Comparison of ENCODE assay signal across 8 mouse cellular contexts in the genomic region with DNA sequence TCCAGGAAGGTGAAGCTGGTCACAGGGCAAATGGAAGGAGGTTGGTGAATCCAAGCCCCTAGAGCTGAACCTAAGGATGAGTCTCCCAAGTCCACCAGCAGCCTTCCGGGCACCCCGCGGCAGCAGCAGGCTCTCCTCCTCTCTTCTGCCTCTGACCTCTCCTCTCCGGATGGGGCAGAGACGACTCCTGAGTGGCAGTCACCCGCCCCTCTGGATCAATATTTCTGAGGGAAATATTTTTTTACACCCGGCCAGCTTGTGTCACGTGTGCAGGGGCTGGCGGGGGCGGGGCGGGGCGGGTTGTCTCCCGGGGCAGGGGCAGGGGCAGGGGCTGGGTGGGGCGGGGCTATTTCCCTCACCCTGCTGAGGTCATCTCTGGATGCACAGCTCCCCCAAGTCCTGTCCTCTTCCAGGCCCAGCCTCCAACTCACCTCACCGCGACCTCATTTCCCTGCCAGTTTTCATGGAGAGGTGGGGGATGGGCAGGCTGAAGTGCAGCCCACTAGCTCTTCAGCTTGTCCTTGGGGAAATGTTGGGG. TPM values are rescaled to one million over a fixed set of nuclear protein-coding genes. Genes with fewer than 3 reads are reported as not detected.
DNase-seq lines count a peak whose midpoint lies in the region; ATAC-seq and TF ChIP-seq lines count a peak whose summit lies in the region.

No protein-coding gene starts in this region.

- H3K27me3 ChIP-seq in embryonic facial prominence, embryonic 13.5 days, result no peaks in the 10 kb centered on the region
- 0 out of 2 replicates have a peak, but pooled peaks cover 4% of the 10 kb centered on the region for H3K27me3 ChIP-seq in heart, postnatal 0 days (ENCODE audit: control insufficient read depth, insufficient read depth, low read length)
- no peaks in the 10 kb centered on the region for H3K27me3 ChIP-seq in midbrain, embryonic 15.5 days (replicated peaks)

- ATAC-seq in embryonic facial prominence, embryonic 13.5 days (ENCODE audit: insufficient number of reproducible peaks, insufficient read depth, low FRiP score, low TSS enrichment, low read depth), result peak; percentile 60
- peak; percentile 81 for ATAC-seq in heart, postnatal 0 days (ENCODE audit: insufficient read depth, low read depth)
- no peak; the same call in 1 of the 2 replicates for ATAC-seq in midbrain, embryonic 15.5 days (replicated peaks)
- no peak for ATAC-seq in megakaryocyte, adult 5-6 weeks (ENCODE audit: poor library complexity, severe bottlenecking)

- DNase-seq in Muller cell, postnatal 12 days (ENCODE audit: inconsistent ontology term), result peak; percentile 51
- DNase-seq in heart, postnatal 0 days (ENCODE audit: low spot score), result peak; percentile 53
- DNase-seq in kidney, postnatal 25 days, result peak; percentile 68 to 72
- DNase-seq in left cerebral cortex, postnatal 25 days (ENCODE audit: low spot score in 2 of 2), result no peak
- DNase-seq in thymus, adult 18-20 months, result no peak

- intact Hi-C loops in left cerebral cortex, postnatal 25 days (cut with DNase I), result no loop called here

- no peaks in the 10 kb centered on the region for H3K36me3 ChIP-seq in embryonic facial prominence, embryonic 13.5 days
- no peaks in the 10 kb centered on the region for H3K36me3 ChIP-seq in heart, postnatal 0 days (replicated peaks; ENCODE audit: control insufficient read depth, insufficient read depth, low read length)
- no peaks in the 10 kb centered on the region for H3K36me3 ChIP-seq in midbrain, embryonic 15.5 days (replicated peaks)

- H3K4me1 ChIP-seq in embryonic facial prominence, embryonic 13.5 days, result peaks cover 7% of the 10 kb centered on the region; the same call in 1 of the 2 replicates
- H3K4me1 ChIP-seq in heart, postnatal 0 days (ENCODE audit: control insufficient read depth, insufficient read depth), result no peaks in the 10 kb centered on the region
- H3K4me1 ChIP-seq in midbrain, embryonic 15.5 days, result peaks cover 13% of the 10 kb centered on the region

- no peak for TF ChIP-seq EP300 in heart, postnatal 0 days (IDR thresholded peaks at IDR 0.05; ENCODE audit: low read depth)

- peak overlapping the region; percentile 56 for H3K4me2 ChIP-seq in embryonic facial prominence, embryonic 13.5 days
- peak overlapping the region; percentile 53 for H3K4me2 ChIP-seq in heart, postnatal 0 days (ENCODE audit: low read depth, low read length)
- H3K4me2 ChIP-seq in midbrain, embryonic 15.5 days, result peak overlapping the region; percentile 35

- peak overlapping the region; percentile 28 for H3K4me3 ChIP-seq in embryonic facial prominence, embryonic 13.5 days
- peak overlapping the region; percentile 18; the same call in 1 of the 2 replicates for H3K4me3 ChIP-seq in heart, postnatal 0 days (ENCODE audit: low read depth, low read length)
- no peak overlapping the region for H3K4me3 ChIP-seq in midbrain, embryonic 15.5 days

- H3K9ac ChIP-seq in embryonic facial prominence, embryonic 13.5 days, result 0 out of 2 replicates have a peak overlapping the region, but pooled peaks have one; percentile 16
- H3K9ac ChIP-seq in heart, postnatal 0 days (replicated peaks; ENCODE audit: low read depth, low read length), result no peak overlapping the region
- H3K9ac ChIP-seq in midbrain, embryonic 15.5 days, result no peak overlapping the region

- H3K9me3 ChIP-seq in embryonic facial prominence, embryonic 13.5 days, result no peaks in the 10 kb centered on the region
- 0 out of 2 replicates have a peak, but pooled peaks cover 4% of the 10 kb centered on the region for H3K9me3 ChIP-seq in heart, postnatal 0 days (replicated peaks; ENCODE audit: control insufficient read depth, low read length)
- no peaks in the 10 kb centered on the region for H3K9me3 ChIP-seq in midbrain, embryonic 15.5 days

- 4% methylated on average over 15 of the region's 16 CpGs for WGBS in embryonic facial prominence, embryonic 13.5 days
- 2% methylated on average over 14 of the region's 16 CpGs for WGBS in heart, postnatal 0 days
- WGBS in midbrain, embryonic 15.5 days, result 8% methylated on average over 16 of the region's 16 CpGs

- TF ChIP-seq CTCF in heart, postnatal 0 days (IDR thresholded peaks at IDR 0.05; ENCODE audit: low read depth), result no peak

- no peak overlapping the region for H3K27ac ChIP-seq in embryonic facial prominence, embryonic 13.5 days
- no peak overlapping the region for H3K27ac ChIP-seq in heart, postnatal 0 days (ENCODE audit: low read depth)
- H3K27ac ChIP-seq in midbrain, embryonic 15.5 days, result no peak overlapping the region

RNA-seq across cellular contexts. Expression of gene Lrfn2, which starts 28.1 kb away (rescaled TPM):
- 0.96 and 1.0 TPM in 2 replicates for polyA plus RNA-seq in embryonic facial prominence, embryonic 13.5 days (2015; fragmentation: Nextera tagmentation; extraction: Ambion mirVana)
- 0.15 TPM in 1 of 2 replicates, not detected in the other for total RNA-seq in heart, postnatal 0 days (2014; rRNA removed; ENCODE audit: low replicate concordance)
- polyA plus RNA-seq in heart, postnatal 0 days (2015; fragmentation: Nextera tagmentation; extraction: Ambion mirVana), result 0.04 and 0.05 TPM in 2 replicates
- 11.1 and 12.5 TPM in 2 replicates for polyA plus RNA-seq in midbrain, embryonic 15.5 days (2015; fragmentation: Nextera tagmentation; extraction: Ambion mirVana)
- total RNA-seq in megakaryocyte, adult 5-6 weeks (2015), result not detected in 2 replicates
- not detected in 2 replicates for total RNA-seq in megakaryocyte, adult 5-6 weeks (2017)
- total RNA-seq in left cerebral cortex, postnatal 25 days (2021), result 10 to 100 TPM; 36.0 to 40.9 TPM

Comparison
In these comparisons a context has a peak if more than half of its experiments do, and no peak if none do; other contexts are left out.
1. DNase-seq: peak in Muller cell, postnatal 12 days (single experiment), heart, postnatal 0 days (single experiment) and kidney, postnatal 25 days (2 of 2); none in left cerebral cortex, postnatal 25 days (0 of 2) and thymus, adult 18-20 months (0 of 2).
2. ATAC-seq: peak in embryonic facial prominence, embryonic 13.5 days (single experiment) and heart, postnatal 0 days (single experiment); none in midbrain, embryonic 15.5 days (single experiment) and megakaryocyte, adult 5-6 weeks (single experiment).
3. RNA of gene Lrfn2, which starts 28.1 kb away (total RNA-seq): 36.0 to 40.9 TPM in left cerebral cortex, postnatal 25 days; 0.15 TPM in heart, postnatal 0 days and not detected in megakaryocyte, adult 5-6 weeks; every median in the first group is over 10 times any median in the second.
4. Peak in every context shown above with its lines, with median percentiles within 50 percentile points of each other: H3K4me2 ChIP-seq.